Comparison of ENCODE assay signal across 10 mouse cellular contexts in genomic region chr9:44637551-44638169, GRCm38 (mm10). TPM values are rescaled to one million over a fixed set of nuclear protein-coding genes. Genes with fewer than 3 reads are reported as not detected.
DNase-seq lines count a peak whose midpoint lies in the region; ATAC-seq and TF ChIP-seq lines count a peak whose summit lies in the region.
"Had no signal": no experiment of that assay in that cellular context is flagged by ENCODE, and none has a peak within 500 bp of the region (broad histone marks: within the 10 kb centered on the region; RNA-seq: fewer than 3 reads in every experiment).

No protein-coding gene starts in this region.

- H3K9ac ChIP-seq in forebrain, postnatal 0 days, result no peak overlapping the region
- no peak overlapping the region for H3K9ac ChIP-seq in forebrain, embryonic 11.5 days (ENCODE audit: low read length)
- H3K9ac ChIP-seq in heart, embryonic 16.5 days (ENCODE audit: low read length), result no peak overlapping the region
- no peak overlapping the region for H3K9ac ChIP-seq in midbrain, postnatal 0 days (replicated peaks; ENCODE audit: low read length, poor library complexity, severe bottlenecking)
- H3K9ac ChIP-seq: liver, embryonic 15.5 days had no signal

- 53% methylated on average over 15 of the region's 15 CpGs for WGBS in forebrain, postnatal 0 days
- 90% methylated on average over 15 of the region's 15 CpGs for WGBS in forebrain, embryonic 11.5 days
- 46% methylated on average over 15 of the region's 15 CpGs for WGBS in heart, embryonic 16.5 days
- WGBS in midbrain, postnatal 0 days, result 51% methylated on average over 15 of the region's 15 CpGs

- H3K27me3 ChIP-seq in forebrain, postnatal 0 days (ENCODE audit: insufficient read depth, low read length), result no peaks in the 10 kb centered on the region
- H3K27me3 ChIP-seq in forebrain, embryonic 11.5 days (ENCODE audit: control insufficient read depth, insufficient read depth, low read length), result no peaks in the 10 kb centered on the region
- H3K27me3 ChIP-seq in heart, embryonic 16.5 days (ENCODE audit: control insufficient read depth, insufficient read depth, low read length), result no peaks in the 10 kb centered on the region
- H3K27me3 ChIP-seq in midbrain, postnatal 0 days (ENCODE audit: insufficient read depth, low read length), result no peaks in the 10 kb centered on the region
- H3K27me3 ChIP-seq: liver, embryonic 15.5 days had no signal

- peak; percentile 47 for DNase-seq in forebrain, postnatal 0 days
- no peak for DNase-seq in forebrain, embryonic 11.5 days (ENCODE audit: low spot score)
- peak; percentile 28 for DNase-seq in retina, postnatal 1 day
- DNase-seq in retina, embryonic 14.5 days (ENCODE audit: low spot score), result no peak
- peak; percentile 75 for DNase-seq in midbrain, postnatal 0 days (ENCODE audit: low spot score)
- DNase-seq in thymus, postnatal 36 days, result no peak
- DNase-seq in thymus, postnatal 0 days (ENCODE audit: low spot score), result no peak

- peak; percentile 36; the same call in 1 of the 2 replicates for TF ChIP-seq CTCF in forebrain, postnatal 0 days (IDR thresholded peaks at IDR 0.05; ENCODE audit: low read depth)
- TF ChIP-seq CTCF in midbrain, postnatal 0 days (IDR thresholded peaks at IDR 0.05), result peak; percentile 36

- H3K9me3 ChIP-seq in forebrain, postnatal 0 days (ENCODE audit: low read length), result no peaks in the 10 kb centered on the region
- no peaks in the 10 kb centered on the region for H3K9me3 ChIP-seq in forebrain, embryonic 11.5 days (ENCODE audit: control insufficient read depth, low read length)
- no peaks in the 10 kb centered on the region for H3K9me3 ChIP-seq in heart, embryonic 16.5 days (replicated peaks; ENCODE audit: control insufficient read depth, low read length)
- no peaks in the 10 kb centered on the region for H3K9me3 ChIP-seq in midbrain, postnatal 0 days (ENCODE audit: low read length)
- H3K9me3 ChIP-seq: liver, embryonic 15.5 days had no signal

- H3K4me2 ChIP-seq in forebrain, postnatal 0 days (ENCODE audit: low read depth), result no peak overlapping the region
- H3K4me2 ChIP-seq in forebrain, embryonic 11.5 days (ENCODE audit: low read depth, low read length, severe bottlenecking), result no peak overlapping the region
- H3K4me2 ChIP-seq in heart, embryonic 16.5 days (ENCODE audit: low read depth, low read length), result no peak overlapping the region
- H3K4me2 ChIP-seq in midbrain, postnatal 0 days (ENCODE audit: low read depth, low read length, poor library complexity, severe bottlenecking), result no peak overlapping the region
- H3K4me2 ChIP-seq: liver, embryonic 15.5 days had no signal

- H3K4me3 ChIP-seq in forebrain, postnatal 0 days (ENCODE audit: low read depth, low read length), result no peak overlapping the region
- H3K4me3 ChIP-seq in forebrain, embryonic 11.5 days (ENCODE audit: low read depth, low read length), result no peak overlapping the region
- no peak overlapping the region for H3K4me3 ChIP-seq in heart, embryonic 16.5 days (ENCODE audit: low read length)
- H3K4me3 ChIP-seq in midbrain, postnatal 0 days (ENCODE audit: low read depth, low read length), result no peak overlapping the region
- H3K4me3 ChIP-seq: liver, embryonic 15.5 days had no signal

- ATAC-seq in forebrain, postnatal 0 days, result no peak
- no peak for ATAC-seq in forebrain, embryonic 11.5 days (replicated peaks; ENCODE audit: low FRiP score)
- ATAC-seq in heart, embryonic 16.5 days (replicated peaks; ENCODE audit: extremely low read depth, insufficient read depth, low FRiP score), result peak; percentile 52; the same call in 1 of the 2 replicates
- ATAC-seq in midbrain, postnatal 0 days (ENCODE audit: low FRiP score), result no peak

- H3K36me3 ChIP-seq in forebrain, postnatal 0 days (ENCODE audit: insufficient read depth), result peaks cover 58% of the 10 kb centered on the region
- H3K36me3 ChIP-seq in forebrain, embryonic 11.5 days (ENCODE audit: control insufficient read depth, insufficient read depth, low read length), result peaks cover 17% of the 10 kb centered on the region
- H3K36me3 ChIP-seq in heart, embryonic 16.5 days (ENCODE audit: control insufficient read depth, insufficient read depth), result peaks cover 40% of the 10 kb centered on the region
- H3K36me3 ChIP-seq in midbrain, postnatal 0 days (ENCODE audit: insufficient read depth, low read length), result peaks cover 32% of the 10 kb centered on the region

- H3K27ac ChIP-seq in forebrain, postnatal 0 days (ENCODE audit: low read depth, low read length), result no peak overlapping the region
- no peak overlapping the region for H3K27ac ChIP-seq in forebrain, embryonic 11.5 days (ENCODE audit: low read depth, low read length)
- peak overlapping the region; percentile 29; the same call in 1 of the 2 replicates for H3K27ac ChIP-seq in heart, embryonic 16.5 days (ENCODE audit: low read length)
- no peak overlapping the region for H3K27ac ChIP-seq in midbrain, postnatal 0 days (ENCODE audit: low read depth, low read length)
- H3K27ac ChIP-seq: liver, embryonic 15.5 days had no signal

- H3K4me1 ChIP-seq in forebrain, postnatal 0 days (ENCODE audit: insufficient read depth), result no peaks in the 10 kb centered on the region
- no peaks in the 10 kb centered on the region for H3K4me1 ChIP-seq in forebrain, embryonic 11.5 days (replicated peaks; ENCODE audit: control insufficient read depth, insufficient read depth, low read length)
- peaks cover 2% of the 10 kb centered on the region for H3K4me1 ChIP-seq in heart, embryonic 16.5 days (ENCODE audit: control insufficient read depth, insufficient read depth, low read length)
- no peaks in the 10 kb centered on the region for H3K4me1 ChIP-seq in midbrain, postnatal 0 days (ENCODE audit: insufficient read depth, low read length)

RNA-seq across cellular contexts. Expression of gene Ddx6, which starts 33.0 kb away (rescaled TPM):
- 59.2 and 76.2 TPM in 2 replicates for total RNA-seq in forebrain, postnatal 0 days (2014; rRNA removed)
- polyA plus RNA-seq in forebrain, postnatal 0 days (2015; fragmentation: Nextera tagmentation; extraction: Ambion mirVana), result 11.1 and 18.3 TPM in 2 replicates
- 16.2 and 17.2 TPM in 2 replicates for polyA plus RNA-seq in forebrain, embryonic 11.5 days (2014; fragmentation: Nextera tagmentation; extraction: Ambion mirVana)
- 9.2 and 10.5 TPM in 2 replicates for polyA plus RNA-seq in heart, embryonic 16.5 days (2015; fragmentation: Nextera tagmentation; extraction: Ambion mirVana)
- total RNA-seq in midbrain, postnatal 0 days (2014; rRNA removed), result 68.6 and 87.2 TPM in 2 replicates
- polyA plus RNA-seq in midbrain, postnatal 0 days (2015; fragmentation: Nextera tagmentation; extraction: Ambion mirVana), result 14.8 and 19.9 TPM in 2 replicates
- polyA plus RNA-seq in thymus, postnatal 0 days (2015; fragmentation: Nextera tagmentation; extraction: Ambion mirVana), result 22.2 and 29.5 TPM in 2 replicates

RNA-seq across cellular contexts. Expression of gene Treh, which starts 35.4 kb away (rescaled TPM):
- not detected in 2 replicates for total RNA-seq in forebrain, postnatal 0 days (2014; rRNA removed)
- polyA plus RNA-seq in forebrain, postnatal 0 days (2015; fragmentation: Nextera tagmentation; extraction: Ambion mirVana), result not detected in 2 replicates
- polyA plus RNA-seq in forebrain, embryonic 11.5 days (2014; fragmentation: Nextera tagmentation; extraction: Ambion mirVana), result not detected in 2 replicates
- 0.07 TPM in 1 of 2 replicates, not detected in the other for polyA plus RNA-seq in heart, embryonic 16.5 days (2015; fragmentation: Nextera tagmentation; extraction: Ambion mirVana)
- total RNA-seq in midbrain, postnatal 0 days (2014; rRNA removed), result not detected in 2 replicates
- not detected in 2 replicates for polyA plus RNA-seq in midbrain, postnatal 0 days (2015; fragmentation: Nextera tagmentation; extraction: Ambion mirVana)
- polyA plus RNA-seq in thymus, postnatal 0 days (2015; fragmentation: Nextera tagmentation; extraction: Ambion mirVana), result 0.07 TPM in 1 of 2 replicates, not detected in the other
- total RNA-seq: ES-E14 had no signal
- polyA plus RNA-seq: liver, embryonic 15.5 days had no signal

Comparison
In these comparisons a context has a peak if more than half of its experiments do, and no peak if none do; other contexts are left out.
1. DNase-seq: peak in forebrain, postnatal 0 days (single experiment), retina, postnatal 1 day (single experiment) and midbrain, postnatal 0 days (single experiment); none in forebrain, embryonic 11.5 days (single experiment), retina, embryonic 14.5 days (single experiment), thymus, postnatal 36 days (0 of 2) and thymus, postnatal 0 days (single experiment).